Mouse (Mus musculus): Measurements from ENCODE around the gene Ccdc85a.

Gene Ccdc85a

GRCm38 (mm10) chr11:28583911-28584434, at the start of gene Ccdc85a:
TSS of gene Ccdc85a (minus strand) at chr11:28584324.
- DNase-seq = peak; percentile 90

GRCm38 (mm10) chr11:28633571-28634125, 49.5 kb upstream of the Ccdc85a start:
- no peak for DNase-seq

- DNase-seq = no peak
Observed at GRCm38 (mm10) chr11:28633093-28633492, 49.0 kb upstream of the Ccdc85a start.

GRCm38 (mm10) chr11:28630771-28631170, 46.6 kb upstream of the Ccdc85a start:
- DNase-seq = no peak

- DNase-seq = no peak
Observed at GRCm38 (mm10) chr11:28610781-28611491, 26.8 kb upstream of the Ccdc85a start.

- peak; percentile 18 for DNase-seq
Observed at GRCm38 (mm10) chr11:28583138-28583910, 800 bp downstream of the Ccdc85a start.

- no peak for DNase-seq
Observed at GRCm38 (mm10) chr11:28582218-28582617, 1.9 kb downstream of the Ccdc85a start.

- peak; percentile 46 for DNase-seq
Observed at GRCm38 (mm10) chr11:28572423-28572822, 11.7 kb downstream of the Ccdc85a start.

GRCm38 (mm10) chr11:28556420-28556819, 27.7 kb downstream of the Ccdc85a start:
- DNase-seq = peak; percentile 38

- no peak for DNase-seq
Observed at GRCm38 (mm10) chr11:28543429-28543828, 40.7 kb downstream of the Ccdc85a start.

- DNase-seq = no peak
Observed at GRCm38 (mm10) chr11:28541307-28541706, 42.8 kb downstream of the Ccdc85a start.

GRCm38 (mm10) chr11:28533286-28533685, 50.8 kb downstream of the Ccdc85a start:
- DNase-seq = no peak

GRCm38 (mm10) chr11:28501190-28501589, 82.9 kb downstream of the Ccdc85a start:
- no peak for DNase-seq

GRCm38 (mm10) chr11:28497034-28497433, 87.1 kb downstream of the Ccdc85a start:
- no peak for DNase-seq

GRCm38 (mm10) chr11:28493362-28493761, 90.8 kb downstream of the Ccdc85a start:
- no peak for DNase-seq

GRCm38 (mm10) chr11:28491330-28491729, 92.8 kb downstream of the Ccdc85a start:
- DNase-seq = no peak

GRCm38 (mm10) chr11:28484083-28484729, 99.9 kb downstream of the Ccdc85a start:
- no peak for DNase-seq

- no peak for DNase-seq
Observed at GRCm38 (mm10) chr11:28477088-28477487, 107.0 kb downstream of the Ccdc85a start.

GRCm38 (mm10) chr11:28465726-28466125, 118.4 kb downstream of the Ccdc85a start:
- DNase-seq = no peak

- DNase-seq = peak; percentile 17
Observed at GRCm38 (mm10) chr11:28464926-28465325, 119.2 kb downstream of the Ccdc85a start.

GRCm38 (mm10) chr11:28459165-28459564, 125.0 kb downstream of the Ccdc85a start:
- no peak for DNase-seq

- DNase-seq = no peak
Observed at GRCm38 (mm10) chr11:28439877-28440276, 144.2 kb downstream of the Ccdc85a start.

All from layer of hippocampus, adult 9-11 months (tissue).